Mouse (Mus musculus): Measurements from ENCODE around the gene Fgfr2.

- TF ChIP-seq CTCF (IDR thresholded peaks at IDR 0.05; ENCODE audit: low read depth) (no peak), EP300 (IDR thresholded peaks at IDR 0.05; ENCODE audit: low read depth) (no peak)
These were observed 2492.2 kb downstream of the Fgfr2 start for GRCm38 (mm10) chr7:130630956-130631355.

Measured in liver, postnatal 0 days (tissue).